Mouse (Mus musculus) testis, adult 2 months (tissue): ENCODE measurements around the gene Mgat4a.

ENCODE experiments used
- CTCF ChIP-seq: fragments of 200-500 bp; IDR thresholded peaks from 2 replicates; pipeline ENCODE4 v1.5.1; 2012; ENCODE audit warnings: low read depth, mild to moderate bottlenecking, inconsistent platforms, low read length, moderate library complexity; ENCODE audit not compliant: control insufficient read depth, insufficient read depth, insufficient replicate concordance
- POLR2A ChIP-seq: fragments of 200-500 bp; IDR thresholded peaks from 2 replicates; pipeline ENCODE4 v1.6.1; 2012; ENCODE audit warnings: low read depth, mild to moderate bottlenecking, inconsistent platforms, low read length, moderate library complexity; ENCODE audit not compliant: control insufficient read depth

- TF ChIP-seq CTCF (no peak), POLR2A (peak; percentile 93)
Measured at GRCm38 (mm10) chr1:37429366-37430296, 111.2 kb downstream of the Mgat4a start, which contains the start of the genes Coa5 and Unc50.
